Mouse (Mus musculus) adrenal gland, postnatal 25 days (tissue): ENCODE data around the gene Supt16. TPM values are rescaled to one million over a fixed set of nuclear protein-coding genes. Genes with fewer than 3 reads are reported as not detected.
A peak's percentile ranks its signal among the peaks of the same experiment; 100 is the strongest.

Experiments used
- DNase-seq: peaks from one replicate; pipeline ENCODE4 v3.0.0; 2021; ENCODE audit warnings: mixed read lengths
- total RNA-seq: library from RNA; stranded (reverse); gene quantifications from 2 replicates; pipeline ENCODE4 v1.2.3, GENCODE M21; 2021

Supt16 gene
- total RNA-seq, 1 experiment from 2014 or later, result 61.3 TPM

DNA sequence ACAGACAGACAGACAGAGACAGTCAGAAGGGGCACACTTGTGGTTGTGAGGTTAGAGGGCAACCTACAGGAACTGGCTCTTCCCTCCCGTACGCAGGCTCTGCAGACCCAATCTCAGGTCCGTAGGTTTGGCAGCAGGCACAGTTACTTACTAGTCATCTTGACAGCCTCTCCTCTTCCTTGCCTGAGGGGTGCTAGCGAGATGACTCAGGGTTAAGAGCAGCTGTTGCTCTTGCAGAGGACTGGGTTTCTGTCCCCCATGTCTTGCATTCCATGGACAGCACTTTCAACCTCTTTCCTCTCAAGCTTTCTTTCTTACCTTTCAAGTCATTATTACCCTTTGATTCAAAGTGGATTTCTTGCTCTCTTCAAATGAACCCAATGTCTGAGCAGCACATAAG, 53.1 kb downstream of the Supt16 start:
- DNase-seq, result no peak

DNA sequence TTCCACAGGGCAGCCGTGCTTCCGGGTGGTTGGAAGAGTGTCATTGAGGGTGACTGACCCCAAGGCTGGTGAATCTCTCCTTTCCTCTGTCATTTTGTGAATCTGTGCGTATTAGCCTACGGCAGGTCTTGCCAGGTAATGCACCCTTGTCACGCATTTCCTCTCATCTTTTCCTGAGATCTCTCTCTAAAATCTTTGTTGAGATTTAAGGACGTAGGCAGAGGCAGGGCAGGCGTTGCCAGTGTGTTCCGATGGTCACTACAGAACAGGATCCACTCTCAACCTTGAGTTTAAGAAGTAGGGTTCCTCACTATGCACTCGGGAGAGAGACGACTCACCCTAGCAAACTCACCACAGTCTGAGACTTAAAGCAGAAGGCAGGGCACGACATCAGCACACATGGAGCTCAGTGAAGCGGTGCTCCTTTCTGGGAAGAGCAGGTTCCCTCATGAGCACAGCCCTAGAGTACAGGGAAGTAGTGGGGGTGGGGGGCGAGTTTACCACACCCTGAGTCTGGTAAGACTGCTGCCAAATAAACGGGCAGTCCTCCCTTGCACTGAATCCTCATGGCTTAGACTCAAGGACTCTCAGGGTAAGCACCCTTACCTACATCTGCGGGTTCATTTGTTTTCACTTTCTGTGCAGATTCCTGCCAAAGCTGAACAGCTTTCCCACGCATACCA, 55.6 kb downstream of the Supt16 start:
- no peak for DNase-seq

DNA sequence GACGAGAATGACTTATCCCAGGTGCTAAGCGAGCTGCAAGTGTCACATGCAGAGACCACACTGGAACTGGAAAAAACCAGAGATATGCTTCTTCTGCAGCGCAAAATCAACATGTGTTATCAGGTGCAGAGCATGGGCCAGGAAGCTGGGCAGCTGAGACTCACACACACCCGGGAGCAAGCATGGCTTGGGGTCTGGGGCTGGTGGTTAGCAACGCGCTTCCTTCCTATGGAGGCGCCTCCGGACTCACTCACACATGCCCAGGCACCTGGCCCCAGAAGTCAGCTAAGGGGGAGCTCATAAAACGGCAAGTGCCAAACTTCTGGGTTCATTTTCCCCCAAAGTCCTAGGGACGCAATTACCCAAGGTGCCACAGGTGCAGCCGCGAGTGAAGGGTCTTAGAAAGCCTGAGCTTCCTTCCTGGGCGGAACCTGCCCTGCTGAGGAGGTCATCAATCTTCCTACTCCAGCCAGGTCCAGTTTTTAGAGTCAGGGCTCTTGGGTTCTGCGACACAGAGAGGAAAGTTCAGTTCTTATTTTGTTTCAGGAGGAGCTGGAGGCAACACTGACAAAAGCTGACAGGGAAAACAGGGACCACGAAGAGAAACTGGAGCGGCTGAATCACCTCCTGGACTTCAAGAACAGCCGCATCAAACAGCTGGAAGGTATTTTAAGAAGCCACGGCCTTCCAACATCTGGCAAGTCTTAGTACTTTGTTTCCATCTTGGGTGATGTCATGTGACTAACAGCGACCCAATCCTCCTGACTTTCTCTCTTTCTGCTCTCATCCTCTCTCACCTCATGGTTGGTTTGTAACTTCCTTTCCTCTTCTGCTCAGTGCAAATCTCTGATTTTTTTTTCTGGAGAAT, 56.4 kb downstream of the Supt16 start:
- no peak for DNase-seq

DNA sequence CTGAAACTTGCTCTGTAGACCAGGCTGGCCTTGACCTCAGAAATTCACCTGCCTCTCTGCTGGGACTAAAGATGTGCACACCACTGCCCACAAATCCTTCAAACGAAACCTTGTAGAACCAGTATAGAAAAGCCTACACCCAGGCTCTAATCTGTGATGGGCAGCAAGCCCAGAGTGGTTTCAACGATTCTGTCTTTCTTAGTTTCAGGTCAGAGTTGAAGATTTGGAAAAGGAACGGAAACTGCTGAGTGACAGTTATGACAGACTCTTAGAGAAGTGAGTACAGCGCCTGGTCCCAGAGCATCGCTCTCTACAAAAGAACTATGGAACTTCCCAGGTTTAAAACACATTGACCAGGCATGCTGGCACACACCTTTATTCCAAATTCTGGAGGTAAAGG, 63.6 kb downstream of the Supt16 start:
- DNase-seq, result no peak

DNA sequence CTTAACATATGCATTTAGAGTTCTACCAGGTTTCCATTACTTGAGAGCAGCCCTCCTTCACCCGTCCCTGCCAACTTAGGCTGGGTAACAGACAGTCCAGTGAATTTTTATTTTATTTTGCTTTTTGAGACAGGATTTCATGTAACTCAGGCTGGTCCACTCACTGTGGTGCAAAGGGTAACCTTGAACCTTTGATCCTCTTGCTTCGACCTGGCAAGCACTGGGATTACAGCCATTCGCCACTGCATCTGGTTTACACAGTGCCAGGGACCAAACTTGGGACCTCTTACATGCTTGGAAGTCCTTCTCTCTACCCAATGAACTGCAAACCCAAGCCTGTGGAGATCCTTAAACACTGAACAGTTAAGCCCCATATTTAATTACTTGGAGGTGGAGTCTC, 72.6 kb downstream of the Supt16 start:
- no peak for DNase-seq

DNA sequence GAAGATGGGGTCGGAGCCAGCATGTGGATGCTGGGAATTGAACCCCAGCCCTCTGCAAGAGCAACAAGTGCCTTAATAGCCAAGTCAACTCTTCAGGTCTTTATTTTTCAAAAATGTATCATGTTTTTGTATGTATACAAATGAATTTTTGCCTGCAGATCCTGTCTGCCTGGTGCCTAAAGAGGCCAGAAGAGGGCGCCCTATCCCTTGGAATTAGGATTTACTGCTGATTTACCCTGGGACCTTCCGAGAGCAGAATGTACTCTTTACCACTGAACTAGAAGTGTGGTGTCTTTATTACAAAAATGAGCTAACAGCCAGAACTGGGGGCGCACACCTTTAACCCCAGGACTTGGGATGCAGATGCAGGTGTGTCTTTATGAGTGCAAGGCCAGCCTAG, 73.3 kb downstream of the Supt16 start:
- DNase-seq, result peak; percentile 73

DNA sequence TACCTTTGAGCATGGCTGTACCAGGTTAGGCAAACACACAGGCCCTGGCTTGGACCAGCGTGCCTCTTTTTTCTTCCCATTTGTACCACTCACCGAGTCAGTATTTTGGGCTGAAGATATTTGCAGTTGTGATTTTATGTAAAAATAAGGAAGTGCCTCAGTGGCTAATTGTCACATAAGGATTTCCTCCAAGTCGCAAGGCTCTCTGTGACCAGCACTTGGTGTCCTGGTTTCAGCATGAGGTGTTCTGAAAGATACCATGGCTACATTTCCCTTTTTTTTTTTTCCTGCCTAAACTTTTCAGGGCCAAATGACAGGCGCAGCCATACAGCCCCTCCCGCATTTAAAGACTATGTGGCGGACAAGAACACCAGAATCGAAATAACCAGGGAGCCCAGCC, 77.0 kb downstream of the Supt16 start:
- no peak for DNase-seq

DNA sequence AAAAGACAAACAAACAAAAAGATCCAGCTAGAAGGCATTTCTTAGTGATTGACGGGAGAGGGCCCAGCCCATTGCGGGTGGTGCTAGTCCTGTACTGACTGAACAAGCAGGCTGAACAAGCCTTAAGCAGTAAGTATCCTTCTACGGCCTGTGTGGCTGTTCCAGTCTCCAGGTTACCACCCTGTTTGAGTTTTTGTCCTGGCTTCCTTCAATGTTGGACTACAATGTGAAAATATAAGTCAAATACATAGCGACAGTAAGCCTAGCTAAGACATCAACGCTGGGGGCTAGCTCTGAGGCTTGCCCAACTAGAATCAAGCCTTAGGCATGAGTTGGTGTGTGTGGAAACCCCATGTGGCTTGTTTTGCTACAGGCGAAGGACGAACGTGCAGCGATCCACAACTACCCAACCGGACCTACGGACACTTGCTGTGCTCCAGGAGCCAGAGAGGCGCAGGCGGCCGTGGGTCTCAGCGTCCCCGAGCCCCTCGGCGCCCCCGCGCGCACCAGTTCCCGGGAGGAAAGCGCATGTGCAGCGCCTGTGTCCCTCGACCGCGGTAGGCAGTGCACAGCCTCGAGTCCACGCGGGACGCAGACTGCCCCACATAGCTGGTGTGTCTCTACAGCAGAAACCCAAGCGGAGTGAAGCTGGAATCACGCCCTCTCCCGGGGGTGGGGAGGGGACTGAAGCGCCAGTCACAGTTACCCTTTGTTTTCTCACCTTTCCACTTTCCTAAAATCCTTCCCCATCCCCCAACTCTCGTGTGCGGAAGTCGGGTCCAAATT, 78.2 kb downstream of the Supt16 start:
- DNase-seq, result peak; percentile 48

DNA sequence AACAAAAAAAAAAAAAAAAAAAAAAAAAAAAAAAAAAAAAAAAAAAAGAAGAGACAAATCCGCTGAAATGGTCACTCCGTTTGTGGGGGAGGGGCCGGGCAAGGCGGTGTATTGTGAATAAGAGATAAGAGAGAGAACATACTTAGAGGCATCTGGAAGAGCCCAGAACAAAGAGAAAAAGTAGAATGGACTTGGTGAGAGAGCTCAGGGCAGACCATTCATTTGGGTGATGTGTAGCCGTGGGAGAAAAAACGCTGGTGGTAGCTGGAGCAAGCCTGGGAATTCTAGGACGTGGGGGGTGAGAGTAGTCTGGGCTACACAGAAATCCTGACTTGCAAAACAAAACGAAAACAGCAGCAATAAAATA, 78.8 kb downstream of the Supt16 start:
- no peak for DNase-seq

DNA sequence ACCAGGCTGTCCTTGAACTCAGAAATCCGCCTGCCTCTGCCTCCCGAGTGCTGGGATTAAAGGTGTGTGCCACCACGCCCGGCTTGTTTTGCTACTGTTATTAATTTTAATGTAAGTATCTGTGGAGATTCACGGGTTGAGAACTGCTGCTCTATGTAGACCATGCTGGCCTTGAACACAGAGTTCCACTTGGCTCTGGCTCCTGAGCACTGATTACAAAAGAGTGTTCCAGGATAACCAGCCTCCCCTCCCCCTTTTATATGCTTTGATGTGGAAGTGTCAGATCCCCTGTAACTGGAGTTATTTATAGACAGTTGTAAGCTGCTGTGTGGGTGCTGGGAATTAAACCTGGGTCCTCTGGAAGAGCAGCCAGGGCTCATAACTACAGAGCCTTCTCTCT, 80.0 kb downstream of the Supt16 start:
- DNase-seq, result no peak

DNA sequence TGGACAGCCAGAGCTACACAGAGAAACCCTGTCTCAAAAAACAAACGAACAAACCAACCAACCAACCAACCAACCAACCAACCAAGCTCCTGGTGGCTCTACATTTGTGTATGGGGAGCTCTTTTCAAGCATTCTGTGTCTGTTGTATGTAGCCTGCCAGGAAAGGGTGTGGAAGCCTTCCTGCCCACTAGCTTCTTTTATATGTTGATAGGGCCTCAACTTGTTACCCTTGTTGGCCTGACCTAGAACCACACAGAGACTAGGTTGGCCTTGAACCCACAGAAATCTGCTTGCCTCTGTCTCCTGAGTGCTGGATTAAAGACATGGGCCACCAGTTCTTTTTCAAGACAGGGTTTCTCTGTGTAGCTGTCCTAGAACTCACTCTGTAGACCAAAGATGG, 83.1 kb downstream of the Supt16 start:
- no peak for DNase-seq

Other genes starting within 250 kb of the Supt16 start
- 55.7 and 59.3 TPM in 2 replicates for gene Arhgef40, start 212.7 kb downstream of the Supt16 start, total RNA-seq
- 0.97 and 1.8 TPM in 2 replicates for gene Tmem253, start 181.8 kb downstream of the Supt16 start, total RNA-seq
- gene Zfp219, start 176.7 kb downstream of the Supt16 start, total RNA-seq, result 58.4 and 63.3 TPM in 2 replicates
- gene Olfr221, start 155.0 kb downstream of the Supt16 start, total RNA-seq, result not detected in 2 replicates
- gene Hnrnpc, start 93.4 kb downstream of the Supt16 start, total RNA-seq, result 235 and 281 TPM in 2 replicates
- 0.38 and 0.73 TPM in 2 replicates for gene Rpgrip1, start 86.7 kb downstream of the Supt16 start, total RNA-seq
- 104 and 109 TPM in 2 replicates for gene Chd8, start 60.4 kb upstream of the Supt16 start, total RNA-seq
- 39.7 and 51.3 TPM in 2 replicates for gene Tox4, start 81.7 kb upstream of the Supt16 start, total RNA-seq
- 35.7 and 37.8 TPM in 2 replicates for gene Rab2b, start 82.1 kb upstream of the Supt16 start, total RNA-seq
- 54.4 and 64.8 TPM in 2 replicates for gene Mettl3, start 107.7 kb upstream of the Supt16 start, total RNA-seq
- 8.7 and 9.5 TPM in 2 replicates for gene Sall2, start 131.3 kb upstream of the Supt16 start, total RNA-seq
- not detected in 2 replicates for gene Olfr1513, start 159.0 kb upstream of the Supt16 start, total RNA-seq
- not detected in 2 replicates for gene Olfr1512, start 181.8 kb upstream of the Supt16 start, total RNA-seq
- not detected in 2 replicates for gene Olfr1511, start 200.0 kb upstream of the Supt16 start, total RNA-seq
- gene Olfr1510, start 217.0 kb upstream of the Supt16 start, total RNA-seq, result not detected in 2 replicates
- not detected in 2 replicates for gene Olfr1509, start 245.6 kb upstream of the Supt16 start, total RNA-seq